Mouse (Mus musculus) liver, postnatal 0 days (tissue): Measurements from ENCODE around the gene Ppip5k2. TPM values are rescaled to one million over a fixed set of nuclear protein-coding genes. Genes with fewer than 3 reads are reported as not detected.
A peak's percentile ranks its signal among the peaks of the same experiment; 100 is the strongest.

Experiments used
- ATAC-seq: fragments of 200-750 bp; cut with Nextera tagmentation; 2 replicates; pipeline ENCODE4 v1.8.0; 2017; ENCODE audit warnings: mild to moderate bottlenecking, moderate library complexity
- DNase-seq: peaks from one replicate; pipeline ENCODE4 v3.0.0-alpha.2; 2016
- H3K27ac ChIP-seq: fragments of 300-500 bp; sonication (generic); 2 replicates; pipeline ENCODE4 v1.5.1; 2014; ENCODE audit warnings: antibody characterized with exemption, moderate library complexity, mild to moderate bottlenecking, low read depth
- H3K27me3 ChIP-seq: fragments of 300-500 bp; sonication (generic); 2 replicates; pipeline ENCODE4 v1.6.1; 2014; ENCODE audit warnings: low read length, control low read depth, mixed read lengths; ENCODE audit not compliant: insufficient read depth
- H3K36me3 ChIP-seq: fragments of 300-500 bp; sonication (generic); replicated peaks from 2 replicates; pipeline ENCODE4 v1.6.1; 2014; ENCODE audit warnings: mild to moderate bottlenecking, control low read depth, low read length, moderate library complexity, mixed read lengths; ENCODE audit not compliant: insufficient read depth
- H3K4me1 ChIP-seq: fragments of 300-500 bp; sonication (generic); 2 replicates; pipeline ENCODE4 v1.6.1; 2014; ENCODE audit warnings: antibody characterized with exemption, mild to moderate bottlenecking, control low read depth; ENCODE audit not compliant: insufficient read depth
- H3K4me2 ChIP-seq: fragments of 300-500 bp; sonication (generic); 2 replicates; pipeline ENCODE4 v1.6.1; 2014; ENCODE audit warnings: low read depth, mild to moderate bottlenecking, low read length, moderate library complexity, mixed read lengths
- H3K4me3 ChIP-seq: fragments of 300-500 bp; sonication (generic); 2 replicates; pipeline ENCODE4 v1.5.1; 2014; ENCODE audit warnings: low read depth, low read length
- H3K9ac ChIP-seq: fragments of 300-500 bp; sonication (generic); replicated peaks from 2 replicates; pipeline ENCODE4 v1.6.1; 2014; ENCODE audit warnings: mild to moderate bottlenecking, moderate library complexity
- H3K9me3 ChIP-seq: fragments of 300-500 bp; sonication (generic); 2 replicates; pipeline ENCODE4 v1.6.1; 2016; ENCODE audit warnings: mild to moderate bottlenecking, control low read depth, low read length, mixed read lengths
- CTCF ChIP-seq: sonication (generic); IDR thresholded peaks from 2 replicates; pipeline ENCODE4 v1.5.1; 2016; ENCODE audit warnings: antibody characterized with exemption, low read depth
- EP300 ChIP-seq: IDR thresholded peaks from 2 replicates; pipeline ENCODE4 v1.6.1; 2016; ENCODE audit warnings: antibody characterized with exemption, low read depth, mild to moderate bottlenecking
- WGBS: fragments of 180-500 bp; shearing (Covaris S2); extraction: QIAGEN DNeasy Blood & Tissue Kit; methylation state at CpG from one replicate; pipeline ENCODE4 v1.1.7; 2014; ENCODE audit not compliant: insufficient replicate concordance; 5-methylcytosine and 5-hydroxymethylcytosine counted together
- polyA plus RNA-seq: library from polyadenylated mRNA; unstranded; fragments of >200 nt; fragmentation: Nextera tagmentation; extraction: Ambion mirVana; gene quantifications from 2 replicates; pipeline ENCODE4 v1.2.1, GENCODE M21; 2015

Gene Ppip5k2
- polyA plus RNA-seq, 1 experiment from 2014 or later, result 10.1 TPM

GRCm38 (mm10) chr1:97676526-97677177 lies 93.6 kb downstream of the Ppip5k2 start:
- H3K4me2 ChIP-seq, result no peak overlapping the region
- H3K9ac ChIP-seq, result no peak overlapping the region
- H3K9me3 ChIP-seq, result no peaks in the 10 kb centered on the region
- H3K4me3 ChIP-seq, result no peak overlapping the region
- TF ChIP-seq CTCF (no peak), EP300 (no peak)
- no peak for ATAC-seq
- no peaks in the 10 kb centered on the region for H3K27me3 ChIP-seq
- no peak overlapping the region for H3K27ac ChIP-seq
- no peaks in the 10 kb centered on the region for H3K36me3 ChIP-seq
- no peak for DNase-seq
- H3K4me1 ChIP-seq, result peaks cover 5% of the 10 kb centered on the region; the same call in 1 of the 2 replicates
- WGBS, result 64% methylated on average over 4 of the region's 4 CpGs

GRCm38 (mm10) chr1:97676115-97676514 lies 94.1 kb downstream of the Ppip5k2 start:
- Histone ChIP-seq H3K27ac (no peak overlapping the region), H3K9me3 (no peaks in the 10 kb centered on the region), H3K36me3 (no peaks in the 10 kb centered on the region), H3K4me2 (no peak overlapping the region), H3K9ac (no peak overlapping the region), H3K4me3 (no peak overlapping the region), H3K4me1 (peaks cover 5% of the 10 kb centered on the region; the same call in 1 of the 2 replicates), H3K27me3 (no peaks in the 10 kb centered on the region)
- ATAC-seq (no peak), DNase-seq (peak; percentile 33)
- 28% methylated on average over 2 of the region's 2 CpGs for WGBS
- no peak for TF ChIP-seq CTCF
- TF ChIP-seq EP300, result no peak

- ATAC-seq, result peak; percentile 62; the same call in 1 of the 2 replicates
- H3K4me3 ChIP-seq, result no peak overlapping the region
- H3K9ac ChIP-seq, result no peak overlapping the region
- peak; percentile 30; the same call in 1 of the 2 replicates for TF ChIP-seq EP300
- TF ChIP-seq CTCF, result no peak
- DNase-seq, result no peak
- H3K36me3 ChIP-seq, result no peaks in the 10 kb centered on the region
- H3K9me3 ChIP-seq, result no peaks in the 10 kb centered on the region
- H3K4me2 ChIP-seq, result no peak overlapping the region
- 12% methylated on average over 2 of the region's 2 CpGs for WGBS
- H3K27me3 ChIP-seq, result no peaks in the 10 kb centered on the region
- H3K27ac ChIP-seq, result no peak overlapping the region
- peaks cover 5% of the 10 kb centered on the region; the same call in 1 of the 2 replicates for H3K4me1 ChIP-seq
Observed at GRCm38 (mm10) chr1:97672849-97673248, 97.4 kb downstream of the Ppip5k2 start.

- Histone ChIP-seq H3K4me3 (no peak overlapping the region), H3K9ac (no peak overlapping the region)
Observed at GRCm38 (mm10) chr1:97667288-97667687, 102.9 kb downstream of the Ppip5k2 start.

GRCm38 (mm10) chr1:97662324-97662723 lies 107.9 kb downstream of the Ppip5k2 start:
- peak overlapping the region; percentile 91 for H3K9ac ChIP-seq
- H3K27me3 ChIP-seq, result no peaks in the 10 kb centered on the region
- 13% methylated on average over 7 of the region's 7 CpGs for WGBS
- ATAC-seq, result peak; percentile 5; the same call in 1 of the 2 replicates
- peak; percentile 27 for DNase-seq
- peak overlapping the region; percentile 96 for H3K4me3 ChIP-seq
- TF ChIP-seq CTCF (no peak), EP300 (no peak)
- no peaks in the 10 kb centered on the region for H3K36me3 ChIP-seq
- H3K4me1 ChIP-seq, result peaks cover 16% of the 10 kb centered on the region
- peak overlapping the region; percentile 97 for H3K27ac ChIP-seq
- H3K9me3 ChIP-seq, result no peaks in the 10 kb centered on the region
- peak overlapping the region; percentile 89 for H3K4me2 ChIP-seq

More at GRCm38 (mm10) chr1:97667288-97667687, 102.9 kb downstream of the Ppip5k2 start:
- WGBS, result 83% methylated on average over 1 of the region's 1 CpGs
- ATAC-seq (no peak), DNase-seq (no peak)
- Histone ChIP-seq H3K27ac (no peak overlapping the region), H3K9me3 (no peaks in the 10 kb centered on the region), H3K4me2 (no peak overlapping the region), H3K36me3 (no peaks in the 10 kb centered on the region), H3K4me1 (peaks cover 5% of the 10 kb centered on the region), H3K27me3 (no peaks in the 10 kb centered on the region)
- no peak for TF ChIP-seq EP300
- no peak for TF ChIP-seq CTCF

- peak within 1 kb of the TSS; percentile 91 for H3K9ac ChIP-seq
- H3K27ac ChIP-seq, result peak within 1 kb of the TSS; percentile 97
- DNase-seq, result peak; percentile 90
- H3K4me1 ChIP-seq, result peaks cover 23% of the 10 kb centered on the region
- H3K4me2 ChIP-seq, result peak within 1 kb of the TSS; percentile 89
- H3K4me3 ChIP-seq, result peak within 1 kb of the TSS; percentile 96
- no peaks in the 10 kb centered on the region for H3K36me3 ChIP-seq
- TF ChIP-seq EP300 (no peak), CTCF (no peak)
- 3% methylated on average over 60 of the region's 106 CpGs for WGBS
- ATAC-seq, result peak; percentile 85
- H3K9me3 ChIP-seq, result no peaks in the 10 kb centered on the region
- no peaks in the 10 kb centered on the region for H3K27me3 ChIP-seq
Observed at GRCm38 (mm10) chr1:97661406-97662241, 108.6 kb downstream of the Ppip5k2 start, which contains the start of gene D1Ertd622e. Gene D1Ertd622e, minus strand, starts transcription at chr1:97662074.
